Mouse (Mus musculus): ENCODE measurements around the gene Flt3l.

DNA sequence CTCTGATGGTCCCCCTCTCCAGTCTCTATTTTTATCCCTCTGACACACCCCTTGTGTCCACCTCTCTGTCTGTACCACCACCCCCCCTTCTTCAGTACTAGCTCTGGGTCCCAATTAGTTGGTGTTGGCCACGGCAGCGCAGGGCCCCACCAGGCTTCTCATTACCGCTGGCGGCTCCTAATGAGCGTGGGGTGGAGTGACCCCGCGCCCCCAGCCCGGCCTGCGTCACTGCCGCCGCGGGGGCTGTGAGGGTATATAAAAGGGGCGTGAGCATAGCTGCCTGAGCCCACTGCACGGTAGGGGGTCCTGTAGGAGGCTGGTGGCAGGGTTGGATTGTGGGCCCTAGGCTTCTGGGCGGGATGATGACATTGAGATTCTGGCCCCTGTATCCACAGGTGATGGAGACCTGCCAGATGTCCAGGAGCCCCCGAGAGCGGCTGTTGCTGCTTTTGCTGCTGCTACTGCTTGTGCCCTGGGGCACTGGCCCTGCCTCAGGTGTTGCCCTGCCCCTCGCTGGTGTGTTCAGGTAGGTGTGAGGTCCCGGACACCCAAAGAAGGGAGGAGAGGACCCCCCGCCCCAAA is 44.8 kb upstream of the Flt3l start, which contains the start of gene Pth2:
- no peak for TF ChIP-seq CTCF (IDR thresholded peaks at IDR 0.05; ENCODE audit: low read depth)
- no peak for TF ChIP-seq EP300 (IDR thresholded peaks at IDR 0.05; ENCODE audit: low read depth)

All from liver, postnatal 0 days (tissue).